Mouse (Mus musculus) embryonic fibroblast, embryonic 13.5 days (primary cell): Measurements from ENCODE around the gene Gm20388.

ENCODE experiments used
- CTCF ChIP-seq: IDR thresholded peaks from 2 replicates; pipeline ENCODE4 v1.5.1; 2011; ENCODE audit warnings: mild to moderate bottlenecking, control low read depth, low read length, moderate library complexity, borderline replicate concordance; ENCODE audit not compliant: insufficient read depth
- POLR2A ChIP-seq: IDR thresholded peaks from 2 replicates; pipeline ENCODE4 v1.6.1; 2011; ENCODE audit warnings: low read depth, mild to moderate bottlenecking, control low read depth, low read length, moderate library complexity

GRCm38 (mm10) chr8:122593783-122594507 is 2683.3 kb downstream of the Gm20388 start:
- TF ChIP-seq CTCF (no peak), POLR2A (no peak)
